Mouse (Mus musculus) layer of hippocampus, adult 2 months (tissue): ENCODE results near the gene Mrpl48. TPM values are rescaled to one million over a fixed set of nuclear protein-coding genes. Genes with fewer than 3 reads are reported as not detected.

Source experiments
- DNase-seq, 2 experiments: peaks; one replicate each; pipeline ENCODE4 v3.0.0; 2022; ENCODE audit warnings: low spot score in 2 of 2
- H3K27ac ChIP-seq: fragments of 200-600 bp; 2 replicates; pipeline ENCODE4 v1.8.1; 2022
- H3K4me3 ChIP-seq: fragments of 200-600 bp; 2 replicates; pipeline ENCODE4 v1.8.1; 2022; ENCODE audit warnings: mild to moderate bottlenecking
- CTCF ChIP-seq: fragments of 200-600 bp; conservative IDR thresholded peaks from 2 replicates; pipeline ENCODE4 v1.8.1; 2022; ENCODE audit warnings: antibody characterized with exemption, mild to moderate bottlenecking, moderate library complexity
- total RNA-seq, 2 experiments: library from RNA; stranded (reverse); gene quantifications; 2 replicates each; pipeline ENCODE4 v1.2.3; 2021

The Mrpl48 gene
- total RNA-seq, 2 experiments from 2014 or later: 64.8 to 67.1 TPM

DNA sequence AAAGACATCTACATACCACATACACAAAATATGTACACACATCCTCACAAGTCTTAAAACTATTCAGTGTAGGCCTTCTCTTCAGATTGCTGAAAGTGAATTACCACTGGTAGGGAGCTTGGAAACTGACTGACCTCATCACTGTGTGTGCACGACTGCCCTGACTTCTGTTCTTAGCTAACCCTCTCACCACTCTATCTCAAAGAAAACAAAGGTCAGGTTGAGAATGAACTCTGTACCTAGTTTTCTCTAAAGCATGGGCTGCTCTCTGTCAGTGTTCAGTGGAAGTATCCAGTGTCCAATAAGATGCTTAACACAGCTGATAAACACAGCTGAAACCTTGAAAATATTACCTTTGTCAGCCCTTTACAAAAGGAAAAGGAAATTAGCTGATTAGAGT is 63.7 kb downstream of the Mrpl48 start:
- no peak for TF ChIP-seq CTCF
- Histone ChIP-seq H3K27ac (no peak overlapping the region), H3K4me3 (no peak overlapping the region)
- DNase-seq: no peak

GRCm38 (mm10) chr7:100539516-100539915 is 68.6 kb downstream of the Mrpl48 start:
- no peak for TF ChIP-seq CTCF
- H3K27ac ChIP-seq: no peak overlapping the region
- DNase-seq: no peak
- no peak overlapping the region for H3K4me3 ChIP-seq

DNA sequence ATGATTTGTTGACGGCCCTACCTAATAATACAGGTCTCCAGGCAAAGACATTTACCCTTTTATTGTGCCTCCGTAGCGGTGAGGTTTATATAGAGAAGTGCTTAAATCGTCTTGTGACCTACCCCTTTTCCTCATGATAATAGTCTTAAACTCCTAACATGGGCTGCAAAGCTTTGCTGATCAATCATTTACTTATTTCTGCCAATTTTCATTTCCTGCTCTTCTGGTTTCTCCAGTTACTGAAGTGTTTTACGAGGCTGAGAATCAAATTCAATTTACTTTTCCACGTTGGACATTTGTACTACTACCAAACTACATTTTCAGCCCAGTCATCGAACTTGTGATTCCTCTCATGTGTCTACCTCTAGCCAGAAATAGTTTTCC is 70.6 kb downstream of the Mrpl48 start:
- Histone ChIP-seq H3K4me3 (peak overlapping the region; percentile 95), H3K27ac (peak overlapping the region; percentile 95)
- TF ChIP-seq CTCF: no peak
- DNase-seq: no peak

DNA sequence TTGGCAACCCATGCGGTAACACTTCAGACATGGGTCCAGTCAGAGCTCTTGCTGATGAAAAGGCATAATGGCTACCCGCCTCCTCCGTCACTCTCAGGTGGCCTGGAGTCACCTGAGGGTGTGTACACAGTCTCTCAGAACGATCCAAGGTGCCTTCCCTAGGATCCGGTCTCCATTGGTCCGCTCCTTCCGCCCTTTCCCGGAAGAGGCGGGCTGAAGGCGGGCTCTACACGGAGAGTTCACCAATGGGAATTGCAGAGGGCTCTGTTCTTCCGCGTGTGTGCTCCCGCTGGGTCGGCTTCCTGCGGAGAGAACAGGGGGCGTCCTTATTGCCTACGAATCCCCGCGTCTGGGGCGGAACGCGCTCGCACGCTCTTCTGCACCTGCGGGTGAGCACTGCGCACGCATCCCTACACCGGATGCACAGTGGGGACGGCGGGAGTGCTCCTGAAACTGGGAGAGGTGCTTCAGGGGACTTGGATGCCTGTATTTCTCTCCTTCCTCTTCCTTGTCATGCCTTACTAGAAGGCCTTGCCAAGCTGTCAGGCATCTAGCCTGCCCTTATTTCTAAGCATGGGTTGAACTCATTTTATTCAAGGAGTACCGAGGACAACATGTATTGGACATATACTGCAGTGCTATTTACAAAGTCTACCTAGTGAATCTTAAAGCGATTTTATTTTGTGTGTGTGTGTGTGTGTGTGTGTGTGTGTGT is 71.1 kb downstream of the Mrpl48 start, which contains the start of gene Coa4:
TSS of gene Coa4 (plus strand) at position 268 of the 715 bp plus-strand sequence.
- peak; percentile 89 to 90 for DNase-seq
- peak within 1 kb of the TSS; percentile 95 for H3K27ac ChIP-seq
- 0 out of 2 replicates have a peak, but pooled peaks have one; percentile 8 for TF ChIP-seq CTCF
- H3K4me3 ChIP-seq: peak within 1 kb of the TSS; percentile 95

GRCm38 (mm10) chr7:100535831-100536230 is 72.3 kb downstream of the Mrpl48 start:
- no peak overlapping the region for H3K27ac ChIP-seq
- TF ChIP-seq CTCF: no peak
- no peak overlapping the region for H3K4me3 ChIP-seq
- no peak for DNase-seq

GRCm38 (mm10) chr7:100534216-100534615 is 73.9 kb downstream of the Mrpl48 start:
- no peak for TF ChIP-seq CTCF
- no peak overlapping the region for H3K27ac ChIP-seq
- DNase-seq: no peak

DNA sequence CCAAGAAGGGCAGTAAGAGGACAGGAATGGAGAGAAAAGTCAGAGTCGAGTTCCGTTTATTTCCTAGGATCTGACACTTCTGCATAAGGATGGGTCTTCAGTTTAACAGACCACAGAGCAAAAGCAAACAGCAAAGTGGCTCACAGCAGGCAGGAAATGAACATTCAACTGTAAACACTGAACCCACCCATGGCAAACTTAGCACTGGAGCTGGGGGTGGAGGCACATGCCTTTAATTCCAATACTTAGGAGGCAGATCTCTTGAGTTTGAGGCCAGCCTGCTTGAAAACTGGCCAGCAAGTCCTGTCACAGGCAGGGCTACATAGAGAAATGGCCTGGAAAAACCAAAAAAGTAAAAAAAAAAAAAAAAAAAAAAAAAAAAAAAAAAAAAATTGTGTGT is 74.6 kb downstream of the Mrpl48 start:
- no peak for TF ChIP-seq CTCF
- Histone ChIP-seq H3K27ac (no peak overlapping the region), H3K4me3 (no peak overlapping the region)
- DNase-seq: no peak

More at GRCm38 (mm10) chr7:100534216-100534615, 73.9 kb downstream of the Mrpl48 start:
- H3K4me3 ChIP-seq: no peak overlapping the region

DNA sequence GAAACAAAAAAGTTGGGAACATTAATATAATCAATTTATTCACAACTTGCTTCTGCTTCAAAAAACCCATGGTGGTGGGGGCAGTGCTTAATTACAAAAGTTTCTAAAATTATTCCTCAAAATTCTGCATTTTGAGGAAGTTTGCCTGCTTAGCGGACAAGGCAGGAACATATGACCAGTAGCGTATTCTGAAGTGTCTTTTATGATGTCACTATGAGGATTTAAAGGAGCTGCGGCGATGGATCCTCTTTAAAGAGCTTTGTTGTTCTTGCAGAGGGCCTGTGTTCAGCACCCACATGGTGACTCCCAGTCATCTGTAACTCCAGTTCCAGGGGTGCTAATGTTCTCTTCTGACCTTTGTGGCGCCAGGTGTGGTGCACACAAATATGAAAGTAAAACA is 77.3 kb downstream of the Mrpl48 start:
- no peak for TF ChIP-seq CTCF
- no peak overlapping the region for H3K4me3 ChIP-seq

DNA sequence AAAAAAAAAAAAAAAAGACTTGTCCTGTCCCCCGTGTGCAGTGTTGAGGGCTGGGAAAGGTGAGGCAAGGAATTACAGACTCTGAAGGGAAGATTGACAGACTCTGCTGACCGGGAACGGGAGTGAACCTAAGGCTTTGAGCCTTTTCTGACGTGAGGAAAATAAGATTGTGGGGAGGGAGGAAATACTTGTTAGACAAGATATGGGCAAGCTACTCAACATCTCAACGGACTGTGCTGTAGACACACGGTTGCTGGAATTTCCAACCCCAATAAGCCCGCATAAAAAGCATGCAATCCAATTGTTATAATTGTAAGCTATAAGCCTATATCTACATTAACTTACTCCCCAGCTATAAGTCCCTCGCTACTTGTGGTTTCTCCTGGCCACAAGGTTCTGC is 83.4 kb downstream of the Mrpl48 start:
- no peak overlapping the region for H3K27ac ChIP-seq
- TF ChIP-seq CTCF: no peak
- H3K4me3 ChIP-seq: no peak overlapping the region
- DNase-seq: no peak

More for the DNA sequence above, 77.3 kb downstream of the Mrpl48 start:
- no peak overlapping the region for H3K27ac ChIP-seq
- DNase-seq: no peak

GRCm38 (mm10) chr7:100522222-100522621 is 85.9 kb downstream of the Mrpl48 start:
- no peak overlapping the region for H3K4me3 ChIP-seq
- H3K27ac ChIP-seq: no peak overlapping the region
- no peak for DNase-seq
- no peak; the same call in 1 of the 2 replicates for TF ChIP-seq CTCF

DNA sequence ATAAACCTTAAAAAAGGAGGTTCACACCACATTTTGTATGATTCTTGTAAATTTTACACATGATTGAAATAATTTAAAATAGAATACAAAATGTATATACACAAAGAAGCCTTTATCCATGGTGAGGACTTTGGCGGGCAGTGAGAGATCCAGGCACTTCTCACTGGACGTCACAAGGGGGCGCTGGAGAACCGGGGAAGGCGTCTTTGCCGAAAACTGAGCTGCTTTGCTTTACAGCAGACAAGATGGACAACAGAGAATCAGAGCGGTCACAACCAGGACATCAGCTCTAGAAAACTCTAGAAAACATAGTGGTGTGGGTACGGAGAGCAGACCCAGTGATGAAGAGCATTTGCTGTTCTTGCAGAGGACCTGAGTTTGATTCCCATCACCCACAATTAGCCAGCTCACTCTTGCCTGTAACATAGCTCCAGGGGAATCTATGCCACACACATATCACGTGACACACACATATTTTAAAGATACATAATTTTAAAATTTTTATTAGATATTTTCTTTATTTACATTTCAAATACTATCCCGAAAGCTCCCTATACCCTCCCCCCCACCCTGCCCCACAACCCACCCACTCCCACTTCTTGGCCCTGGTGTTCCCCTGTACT is 87.3 kb downstream of the Mrpl48 start:
- TF ChIP-seq CTCF: peak; percentile 95
- H3K4me3 ChIP-seq: peak overlapping the region; percentile 33
- peak; percentile 75 to 88 for DNase-seq
- no peak overlapping the region for H3K27ac ChIP-seq

DNA sequence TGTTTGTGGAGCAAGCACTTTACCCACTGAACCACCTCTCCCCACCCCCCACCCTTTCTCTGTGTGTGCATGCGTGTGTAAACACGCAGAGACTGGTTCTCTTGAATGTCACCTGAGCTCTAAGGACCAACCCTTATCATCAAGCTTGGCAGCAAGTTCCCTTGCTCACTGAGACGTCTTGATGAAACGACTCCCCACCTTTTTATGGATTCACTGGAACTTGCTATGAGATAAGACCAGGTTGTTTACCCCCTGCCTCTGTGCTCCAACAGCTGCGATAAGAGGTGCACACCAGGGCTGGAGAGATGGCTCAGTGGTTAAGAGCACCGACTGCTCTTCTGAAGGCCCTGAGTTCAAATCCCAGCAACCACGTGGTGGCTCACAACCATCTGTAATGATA is 87.9 kb downstream of the Mrpl48 start:
- TF ChIP-seq CTCF: no peak
- no peak overlapping the region for H3K4me3 ChIP-seq
- DNase-seq: no peak
- H3K27ac ChIP-seq: no peak overlapping the region

DNA sequence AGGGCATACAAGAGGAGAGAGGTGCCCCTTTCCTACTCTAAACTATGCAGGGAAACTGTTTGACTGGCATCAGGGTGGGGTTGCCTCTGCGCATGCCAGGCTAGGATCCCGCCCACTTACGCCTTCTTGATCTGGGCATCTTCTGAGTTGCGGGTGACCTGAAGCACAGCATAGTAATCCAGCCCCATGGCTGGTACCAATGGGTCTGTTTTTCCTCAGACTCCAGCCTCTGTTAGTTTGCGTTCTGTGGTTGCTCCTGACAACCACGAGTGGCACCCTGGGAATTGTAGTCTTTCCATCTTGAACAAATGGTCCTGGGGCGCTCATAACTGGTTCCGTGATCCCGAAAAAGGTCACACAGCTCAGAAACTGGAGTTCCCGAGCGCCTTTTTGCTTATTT is 93.5 kb downstream of the Mrpl48 start, which contains the start of gene Dnajb13:
TSS of gene Dnajb13 (minus strand) at position 388 of the 400 bp plus-strand sequence.
- DNase-seq: no peak
- TF ChIP-seq CTCF: no peak
- Histone ChIP-seq H3K27ac (no peak within 1 kb of the TSS), H3K4me3 (peak within 1 kb of the TSS; percentile 13; the same call in 1 of the 2 replicates)

GRCm38 (mm10) chr7:100511602-100512001 is 96.5 kb downstream of the Mrpl48 start:
- DNase-seq: no peak
- Histone ChIP-seq H3K27ac (no peak overlapping the region), H3K4me3 (no peak overlapping the region)
- TF ChIP-seq CTCF: no peak
